Mouse (Mus musculus): ENCODE measurements around the gene Mcf2l. TPM values are rescaled to one million over a fixed set of nuclear protein-coding genes. Genes with fewer than 3 reads are reported as not detected.

Gene Mcf2l
- total RNA-seq (2021): 100 to 1,000 TPM; 215 to 241 TPM

GRCm38 (mm10) chr8:12873357-12874046, at the start of gene Mcf2l:
Gene Mcf2l (plus strand): TSS chr8:12873806.
- DNase-seq (ENCODE audit: extremely low spot score in 1 of 2, low spot score in 1 of 2): peak; percentile 25 to 33

DNA sequence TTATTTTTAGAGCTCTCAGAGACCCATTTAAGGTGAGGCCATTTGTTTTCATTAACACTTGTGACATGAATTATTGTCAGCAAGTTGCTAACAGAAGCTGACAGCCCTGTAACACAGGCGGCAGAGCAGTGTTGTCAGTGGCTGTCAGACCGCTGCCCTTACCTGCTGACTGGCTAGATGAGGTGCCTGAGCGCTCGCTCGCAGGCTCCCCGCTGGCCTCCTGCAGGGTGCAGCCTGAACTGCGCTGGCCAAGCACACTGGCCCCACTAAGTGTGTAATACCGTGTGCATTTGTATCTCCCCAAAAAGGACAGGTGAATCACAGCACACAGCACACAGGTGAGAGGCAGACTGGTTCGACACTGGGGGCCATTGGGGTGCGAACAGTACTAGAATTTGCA, 49.0 kb upstream of the Mcf2l start:
- no peak for DNase-seq (ENCODE audit: extremely low spot score in 1 of 2, low spot score in 1 of 2)

DNA sequence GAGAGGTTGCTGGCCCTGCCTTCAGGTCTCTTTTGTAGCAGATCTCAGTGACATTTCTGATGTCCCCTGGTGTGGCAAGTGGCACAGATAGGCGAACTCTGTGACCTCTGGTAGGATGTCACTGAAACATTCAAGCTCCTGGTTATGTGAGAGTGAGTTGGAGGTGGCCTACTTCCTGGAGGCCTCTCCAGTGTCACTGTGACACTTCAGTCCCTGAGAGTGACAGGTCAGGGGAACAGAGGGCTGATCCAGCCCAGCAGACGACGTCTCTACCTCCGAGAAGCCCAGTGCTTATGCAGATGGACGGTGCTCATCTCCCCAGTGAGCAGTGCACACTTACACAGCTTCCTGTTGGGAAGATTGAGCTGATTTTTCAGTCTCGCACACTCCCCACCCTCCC, 48.4 kb upstream of the Mcf2l start:
- DNase-seq (ENCODE audit: extremely low spot score in 1 of 2, low spot score in 1 of 2): no peak

DNA sequence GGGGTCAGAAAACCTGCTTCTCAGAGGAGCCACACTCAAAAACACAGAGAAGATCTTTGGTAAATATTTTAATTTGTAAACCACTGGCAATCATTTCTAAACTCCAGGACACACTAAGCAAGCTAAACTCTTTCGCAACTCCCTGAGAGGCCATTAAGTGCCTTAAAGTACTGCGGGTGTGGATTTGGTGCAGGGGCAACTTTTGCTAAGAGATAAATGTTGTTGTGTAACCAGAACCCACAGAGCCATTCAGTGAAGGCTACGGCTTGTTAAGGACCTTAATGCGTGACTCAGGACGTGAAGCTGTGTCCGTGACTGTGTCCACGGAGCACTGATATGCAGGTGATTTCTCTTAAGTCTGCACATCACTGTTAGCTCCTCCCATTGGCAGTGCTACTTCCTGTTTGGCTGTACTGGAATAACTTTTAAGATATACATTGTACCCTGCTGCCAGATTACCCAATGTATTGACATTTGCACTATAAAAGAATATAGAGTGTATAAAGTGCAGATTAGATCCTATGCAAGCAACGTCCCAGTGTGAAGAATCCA, 47.8 kb upstream of the Mcf2l start:
- no peak for DNase-seq (ENCODE audit: extremely low spot score in 1 of 2, low spot score in 1 of 2)

DNA sequence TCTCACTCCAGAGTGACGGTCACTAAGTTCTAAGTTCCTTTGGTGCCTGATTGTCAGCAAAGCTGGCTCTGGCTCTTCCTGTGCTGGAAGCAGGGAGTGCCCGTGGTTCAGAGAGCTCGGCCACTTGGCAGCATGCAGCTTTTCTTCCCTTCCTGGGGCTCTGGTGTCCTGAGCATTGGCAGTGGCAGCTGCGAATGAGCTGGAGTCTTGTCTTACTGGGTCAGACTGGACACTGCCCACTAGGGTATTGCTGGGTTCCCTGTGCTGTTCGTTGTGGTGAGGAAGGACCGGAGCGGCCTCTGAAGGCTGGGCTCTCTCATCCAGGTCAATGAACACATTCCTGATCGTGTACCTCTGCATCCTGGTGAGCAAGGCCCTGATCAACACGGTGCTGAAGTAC, 46.5 kb upstream of the Mcf2l start:
- no peak for DNase-seq (ENCODE audit: extremely low spot score in 1 of 2, low spot score in 1 of 2)

DNA sequence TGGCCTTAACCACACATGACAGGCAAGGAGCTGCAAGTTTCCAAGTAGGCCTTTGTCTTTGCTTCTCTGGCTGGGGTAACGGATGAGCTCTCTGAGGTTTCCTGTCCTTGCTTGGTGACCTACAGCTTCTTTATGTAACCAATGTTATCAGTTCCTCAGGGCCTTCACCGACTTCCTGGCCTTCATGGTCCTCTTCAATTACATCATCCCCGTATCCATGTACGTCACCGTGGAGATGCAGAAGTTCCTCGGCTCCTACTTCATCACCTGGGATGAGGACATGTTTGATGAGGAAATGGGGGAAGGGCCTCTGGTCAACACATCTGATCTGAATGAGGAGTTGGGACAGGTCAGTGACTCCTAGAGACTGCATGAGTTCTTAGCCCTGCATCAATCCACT, 45.3 kb upstream of the Mcf2l start:
- DNase-seq (ENCODE audit: extremely low spot score in 1 of 2, low spot score in 1 of 2): no peak

DNA sequence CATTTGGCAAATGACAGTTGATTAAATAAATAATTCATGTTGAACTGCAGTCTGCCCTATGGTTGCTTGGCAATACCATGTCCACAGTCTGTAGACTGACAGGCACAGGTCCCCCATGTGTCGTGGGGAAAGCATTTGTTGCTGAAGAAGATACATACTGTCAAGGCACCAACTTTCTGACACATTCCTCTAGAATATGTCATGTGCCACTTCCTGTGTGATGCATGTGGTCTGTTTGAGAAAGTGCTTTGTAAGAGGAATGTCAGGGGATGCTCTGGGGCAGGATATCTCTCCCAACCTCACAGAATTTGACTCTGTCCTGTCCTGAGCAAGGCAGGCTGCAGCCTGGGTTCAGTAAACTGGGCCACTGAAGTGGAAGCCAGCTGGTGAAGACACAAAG, 44.2 kb upstream of the Mcf2l start:
- DNase-seq (ENCODE audit: extremely low spot score in 1 of 2, low spot score in 1 of 2): no peak

- DNase-seq (ENCODE audit: extremely low spot score in 1 of 2, low spot score in 1 of 2): no peak
Observed at GRCm38 (mm10) chr8:12831659-12832589, 41.7 kb upstream of the Mcf2l start.

DNA sequence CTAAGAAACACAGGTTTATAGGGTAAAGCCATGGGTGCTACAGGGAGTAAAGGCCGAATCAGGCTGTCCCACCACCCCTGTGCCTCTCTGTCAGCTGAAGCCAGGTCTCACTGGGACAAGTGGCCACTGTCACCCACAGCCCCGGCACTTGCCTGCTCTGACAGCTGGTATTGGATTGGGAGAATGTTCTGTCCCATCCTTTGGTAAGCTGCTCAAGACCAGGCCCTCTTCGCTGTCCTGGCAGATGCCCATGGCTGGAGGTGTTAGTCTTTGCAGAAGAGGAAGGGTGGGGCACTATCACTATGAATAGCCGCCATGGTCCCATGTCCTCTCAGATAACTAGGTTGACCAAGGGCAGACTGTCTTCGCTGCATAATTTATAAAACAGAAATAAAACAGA, 40.0 kb upstream of the Mcf2l start:
- DNase-seq (ENCODE audit: extremely low spot score in 1 of 2, low spot score in 1 of 2): no peak

DNA sequence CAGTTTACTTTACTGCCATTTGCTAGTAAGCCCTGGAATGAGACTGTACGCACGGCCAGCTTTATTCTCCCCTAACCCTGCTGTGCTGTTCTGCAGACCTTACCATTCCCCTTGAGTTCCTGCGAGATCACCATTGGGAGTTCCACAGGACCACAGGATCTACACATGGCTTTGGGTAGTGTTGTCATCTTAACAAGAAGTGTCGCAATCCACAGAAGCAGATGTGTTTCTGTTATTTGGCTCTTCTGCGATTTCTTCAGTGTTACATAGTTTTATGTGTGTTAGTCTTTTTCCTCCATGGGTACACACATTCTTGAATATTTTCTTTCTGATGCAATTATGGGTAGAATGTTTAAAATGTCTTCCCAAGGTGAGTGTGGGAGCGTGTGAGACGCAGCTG, 32.8 kb upstream of the Mcf2l start:
- DNase-seq (ENCODE audit: extremely low spot score in 1 of 2, low spot score in 1 of 2): no peak

GRCm38 (mm10) chr8:12842342-12842995, 31.1 kb upstream of the Mcf2l start:
- no peak for DNase-seq (ENCODE audit: extremely low spot score in 1 of 2, low spot score in 1 of 2)

GRCm38 (mm10) chr8:12844347-12844950, 29.2 kb upstream of the Mcf2l start:
- DNase-seq (ENCODE audit: extremely low spot score in 1 of 2, low spot score in 1 of 2): no peak

DNA sequence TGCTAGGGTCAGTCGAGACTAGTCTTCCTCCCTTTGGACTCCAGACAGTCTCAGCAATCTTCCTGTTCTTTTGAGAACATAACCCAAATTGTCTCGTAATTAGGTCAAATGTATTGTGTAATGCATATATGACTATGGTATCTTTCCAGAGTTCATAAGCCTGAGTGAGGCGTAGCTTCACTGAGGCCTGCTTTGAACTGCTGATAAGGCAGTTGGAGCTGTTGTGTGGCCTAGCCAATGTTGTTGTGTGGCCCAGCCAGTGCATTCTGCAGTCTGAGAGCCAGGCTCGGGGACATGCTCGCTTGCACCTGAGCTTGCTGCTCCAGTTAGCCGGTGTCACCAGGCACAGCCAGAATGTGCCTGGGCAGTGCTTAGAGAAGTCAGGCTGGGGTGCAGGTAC, 27.2 kb upstream of the Mcf2l start:
- DNase-seq (ENCODE audit: extremely low spot score in 1 of 2, low spot score in 1 of 2): no peak

DNA sequence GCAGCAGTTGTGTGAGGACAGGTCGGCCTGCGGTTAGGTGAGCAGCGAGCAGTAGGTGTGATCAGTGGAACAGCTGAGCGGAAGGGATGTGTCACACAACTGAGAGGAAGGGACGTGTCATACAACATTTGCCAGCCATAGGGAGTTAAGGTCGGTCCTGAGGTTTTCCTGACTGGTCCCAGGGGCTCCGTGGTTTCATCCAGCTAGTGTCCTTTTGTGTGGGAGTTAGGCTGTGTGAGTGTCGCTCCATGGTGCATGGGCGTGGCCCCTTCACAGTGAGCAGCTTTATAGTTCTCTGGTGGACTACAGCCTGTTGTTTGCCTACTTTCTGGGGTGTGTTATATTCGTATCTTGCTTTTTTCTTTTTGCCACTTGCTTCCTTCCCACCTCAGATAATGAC, 22.4 kb upstream of the Mcf2l start:
- no peak for DNase-seq (ENCODE audit: extremely low spot score in 1 of 2, low spot score in 1 of 2)

DNA sequence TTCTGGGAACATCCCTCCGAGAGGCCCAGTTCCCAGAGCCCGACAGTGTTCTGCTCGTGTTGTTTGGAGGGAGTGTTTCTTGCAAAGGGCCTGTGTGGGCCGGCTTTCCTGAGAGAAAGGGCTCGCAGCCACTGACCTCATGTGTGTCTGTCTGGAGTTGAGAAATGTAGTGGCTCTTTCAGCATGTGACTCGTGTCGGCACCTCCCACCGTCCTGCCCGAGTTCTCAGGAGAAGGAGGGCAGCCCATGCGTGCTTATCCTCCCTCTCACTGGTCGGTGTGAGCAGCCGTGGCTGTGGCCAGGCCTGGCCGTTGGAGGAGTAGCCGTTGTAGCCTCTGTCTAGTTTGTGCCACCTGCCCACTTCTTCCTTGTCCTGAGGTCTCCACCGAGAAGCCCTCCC, 17.6 kb upstream of the Mcf2l start:
- DNase-seq (ENCODE audit: extremely low spot score in 1 of 2, low spot score in 1 of 2): no peak

- DNase-seq (ENCODE audit: extremely low spot score in 1 of 2, low spot score in 1 of 2): no peak
Observed at GRCm38 (mm10) chr8:12863061-12863460, 10.5 kb upstream of the Mcf2l start.

GRCm38 (mm10) chr8:12863608-12864007, 10.0 kb upstream of the Mcf2l start:
- DNase-seq (ENCODE audit: extremely low spot score in 1 of 2, low spot score in 1 of 2): no peak

- no peak for DNase-seq (ENCODE audit: extremely low spot score in 1 of 2, low spot score in 1 of 2)
Observed at GRCm38 (mm10) chr8:12865790-12866189, 7.8 kb upstream of the Mcf2l start.

GRCm38 (mm10) chr8:12869661-12870060, 3.9 kb upstream of the Mcf2l start:
- no peak for DNase-seq (ENCODE audit: extremely low spot score in 1 of 2, low spot score in 1 of 2)

GRCm38 (mm10) chr8:12870656-12871055, 3.0 kb upstream of the Mcf2l start:
- no peak for DNase-seq (ENCODE audit: extremely low spot score in 1 of 2, low spot score in 1 of 2)

GRCm38 (mm10) chr8:12871461-12871860, 2.1 kb upstream of the Mcf2l start:
- no peak for DNase-seq (ENCODE audit: extremely low spot score in 1 of 2, low spot score in 1 of 2)

Data from layer of hippocampus, postnatal 25 days (tissue).